Mouse (Mus musculus) bone marrow macrophage, adult 2 months (primary cell): ENCODE measurements at regions not wholly inside any gene's neighbourhood (a gene's known extent, or its start where the extent isn't known, plus 50 kb on each side); places are given as distances from the start of the nearest gene placed in this dataset.

Experiments used
- CTCF ChIP-seq: IDR thresholded peaks from 2 replicates; pipeline ENCODE4 v1.5.1; 2012; ENCODE audit warnings: low read depth, mild to moderate bottlenecking, low read length, moderate library complexity
- POLR2A ChIP-seq: IDR thresholded peaks from 2 replicates; pipeline ENCODE4 v1.6.1; 2012; ENCODE audit warnings: mild to moderate bottlenecking, low read depth, low read length, borderline replicate concordance

GRCm38 (mm10) chr5:141125870-141126269 lies 115.4 kb upstream of the Sdk1 start:
- TF ChIP-seq CTCF (no peak), POLR2A (no peak)
